In the genomic region with DNA sequence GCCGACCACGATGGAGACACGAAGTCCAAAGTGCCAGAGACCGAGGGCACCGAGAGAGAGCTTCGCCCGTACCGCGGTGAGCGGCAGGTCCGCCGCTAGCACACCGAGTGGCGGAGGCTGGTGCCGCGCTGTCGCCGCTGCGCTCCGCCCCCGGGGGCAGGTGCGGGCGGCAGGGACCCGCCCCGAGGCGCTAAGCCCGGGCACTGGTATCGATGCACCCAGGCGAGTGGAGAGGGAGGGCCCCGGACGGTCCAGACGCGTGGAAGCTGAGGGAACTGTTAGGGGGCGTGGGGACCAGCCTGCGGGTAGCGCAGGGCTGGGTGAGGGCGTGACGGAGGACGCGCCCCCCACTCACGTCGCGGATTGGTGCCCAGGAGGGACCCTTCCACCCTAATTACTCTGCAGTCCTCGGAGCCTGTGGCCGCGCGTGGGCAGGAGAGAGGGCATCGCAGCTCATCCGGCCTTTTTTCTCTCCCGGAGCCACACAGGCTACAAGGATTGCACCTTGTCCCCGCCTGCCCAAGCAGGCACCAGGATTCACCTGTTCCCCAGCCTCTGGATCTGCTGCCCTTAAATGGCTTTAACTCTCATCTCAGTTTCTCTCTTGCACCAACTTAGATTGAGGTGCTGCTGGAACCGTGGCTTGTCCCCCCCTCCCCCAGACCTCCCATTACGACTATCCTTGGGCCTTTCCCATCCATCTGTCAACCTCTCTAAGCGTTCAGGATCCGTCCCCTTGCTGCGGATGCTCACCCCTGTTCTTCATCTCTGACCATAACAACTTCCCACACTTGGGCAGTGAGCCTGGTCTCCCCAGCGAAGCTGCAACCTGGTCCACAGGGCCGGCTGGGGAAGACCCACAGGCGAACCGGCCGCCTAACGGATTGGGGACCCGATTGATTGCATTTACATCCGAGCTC, we compare ENCODE assay signal across 8 mouse cellular contexts. TPM values are rescaled to one million over a fixed set of nuclear protein-coding genes. Genes with fewer than 3 reads are reported as not detected.
A peak's percentile ranks its signal among the peaks of the same experiment; 100 is the strongest.
DNase-seq lines count a peak whose midpoint lies in the region; ATAC-seq and TF ChIP-seq lines count a peak whose summit lies in the region.

No protein-coding gene starts in this region.

- no peaks in the 10 kb centered on the region for H3K79me2 ChIP-seq in heart, adult 2 months (replicated peaks; ENCODE audit: control insufficient read depth, insufficient read depth, low read length)

- peaks cover 19% of the 10 kb centered on the region for H3K27me3 ChIP-seq in heart, adult 2 months (ENCODE audit: control insufficient read depth, insufficient read depth, low read length)
- H3K27me3 ChIP-seq in liver, embryonic 13.5 days, result peaks cover 65% of the 10 kb centered on the region

- H3K27ac ChIP-seq in heart, adult 2 months, result no peak overlapping the region
- no peak overlapping the region for H3K27ac ChIP-seq in embryonic fibroblast, embryonic 13.5 days (ENCODE audit: insufficient read depth, low read length)
- H3K27ac ChIP-seq in liver, embryonic 13.5 days, result no peak overlapping the region

- no peaks in the 10 kb centered on the region for H3K9me3 ChIP-seq in liver, embryonic 13.5 days (replicated peaks)

- no peaks in the 10 kb centered on the region for H3K36me3 ChIP-seq in heart, adult 2 months (ENCODE audit: control insufficient read depth, insufficient read depth, low read length)
- no peaks in the 10 kb centered on the region for H3K36me3 ChIP-seq in liver, embryonic 13.5 days

- no peak; the same call in 1 of the 2 replicates for TF ChIP-seq POLR2A in heart, adult 2 months (IDR thresholded peaks at IDR 0.05; ENCODE audit: insufficient read depth, low read depth, low read length)
- no peak for TF ChIP-seq POLR2A in embryonic fibroblast, embryonic 13.5 days (IDR thresholded peaks at IDR 0.05; ENCODE audit: low read depth, low read length)

- H3K4me2 ChIP-seq in liver, embryonic 13.5 days, result peak overlapping the region; percentile 75

- TF ChIP-seq CTCF in heart, adult 2 months (IDR thresholded peaks at IDR 0.05), result 0 out of 2 replicates have a peak, but pooled peaks have one; percentile 10
- TF ChIP-seq CTCF in embryonic fibroblast, embryonic 13.5 days (IDR thresholded peaks at IDR 0.05; ENCODE audit: borderline replicate concordance, insufficient read depth, low read length), result no peak

- peak overlapping the region; percentile 31 for H3K4me3 ChIP-seq in heart, adult 2 months
- H3K4me3 ChIP-seq in embryonic fibroblast, embryonic 13.5 days (ENCODE audit: insufficient read depth, low read length), result peak overlapping the region; percentile 10; the same call in 1 of the 2 replicates
- H3K4me3 ChIP-seq in liver, embryonic 13.5 days (replicated peaks), result peak overlapping the region; percentile 57

- ATAC-seq in liver, embryonic 13.5 days (ENCODE audit: low read depth), result peak; percentile 68; the same call in 1 of the 2 replicates

- DNase-seq in heart, adult 2 months, result peak; percentile 45 to 56
- DNase-seq in heart, adult 9 months (ENCODE audit: low spot score in 2 of 2), result no peak
- DNase-seq in adrenal gland, postnatal 36 days, result peak; percentile 37 to 40
- DNase-seq in induced T-regulatory cell, adult 2 months (ENCODE audit: low read depth), result peak; percentile 71
- no peak for DNase-seq in liver, embryonic 13.5 days
- DNase-seq in neural tube, embryonic 10.5 days (ENCODE audit: extremely low spot score, low spot score), result peak; percentile 64
- no peak for DNase-seq in gastrocnemius, postnatal 25 days

- intact Hi-C loops in heart, adult 2 months (cut with DNase I), result loop anchor here (5.0 kb wide), 1 partner anchor 176 kb away; no protein-coding TSS in a partner anchor

- WGBS in heart, adult 2 months, result 6% methylated on average over 62 of the region's 64 CpGs
- WGBS in liver, embryonic 13.5 days (ENCODE audit: insufficient replicate concordance), result 4% methylated on average over 64 of the region's 64 CpGs

- peak overlapping the region; percentile 26 for H3K9ac ChIP-seq in heart, adult 2 months (ENCODE audit: low read depth, low read length)
- no peak overlapping the region for H3K9ac ChIP-seq in liver, embryonic 13.5 days

- no peak for TF ChIP-seq EP300 in heart, adult 2 months (IDR thresholded peaks at IDR 0.05; ENCODE audit: insufficient read depth, low read depth, low read length)

- H3K4me1 ChIP-seq in heart, adult 2 months (ENCODE audit: control insufficient read depth, insufficient read depth, low read length), result no peaks in the 10 kb centered on the region
- H3K4me1 ChIP-seq in embryonic fibroblast, embryonic 13.5 days (ENCODE audit: control insufficient read depth, insufficient read depth, low read length), result 0 out of 2 replicates have a peak, but pooled peaks cover 2% of the 10 kb centered on the region
- peaks cover 16% of the 10 kb centered on the region for H3K4me1 ChIP-seq in liver, embryonic 13.5 days (replicated peaks)

RNA-seq across cellular contexts. Expression of gene Tmem163, which starts 1.4 kb away (rescaled TPM):
- total RNA-seq in heart, adult 2 months (2021), result 1 to 10 TPM; 5.2 to 6.5 TPM
- 18.3 and 21.6 TPM in 2 replicates for polyA plus RNA-seq in heart, adult 2 months (2012; rRNA removed)
- under 1 TPM in 1 of 2 experiments, not detected in 1; 0.26 TPM for total RNA-seq in adrenal gland, postnatal 36 days (2021)
- not detected in 2 replicates for polyA plus RNA-seq in embryonic fibroblast, embryonic 13.5 days (2011; ENCODE audit: insufficient read length, low read depth, missing spikeins)
- 0.51 and 0.61 TPM in 2 replicates for polyA plus RNA-seq in liver, embryonic 13.5 days (2015; fragmentation: Nextera tagmentation; extraction: Ambion mirVana)
- total RNA-seq in gastrocnemius, postnatal 25 days (2021), result not detected

RNA-seq across cellular contexts. Expression of gene Acmsd, which starts 51.3 kb away (rescaled TPM):
- total RNA-seq in heart, adult 2 months (2021), result under 1 TPM; 0.10 to 0.43 TPM
- 0.08 TPM in 1 of 2 replicates, not detected in the other for polyA plus RNA-seq in heart, adult 2 months (2012; rRNA removed)
- not detected for total RNA-seq in adrenal gland, postnatal 36 days (2021)
- not detected in 2 replicates for polyA plus RNA-seq in embryonic fibroblast, embryonic 13.5 days (2011; ENCODE audit: insufficient read length, low read depth, missing spikeins)
- 9.2 and 10.9 TPM in 2 replicates for polyA plus RNA-seq in liver, embryonic 13.5 days (2015; fragmentation: Nextera tagmentation; extraction: Ambion mirVana)
- not detected for total RNA-seq in gastrocnemius, postnatal 25 days (2021)

Comparison
In these comparisons a context has a peak if more than half of its experiments do, and no peak if none do; other contexts are left out.
1. DNase-seq: peak in heart, adult 2 months (2 of 2), adrenal gland, postnatal 36 days (2 of 2), induced T-regulatory cell, adult 2 months (single experiment) and neural tube, embryonic 10.5 days (single experiment); none in heart, adult 9 months (0 of 2), liver, embryonic 13.5 days (single experiment) and gastrocnemius, postnatal 25 days (single experiment).
2. RNA of gene Tmem163, which starts 1.4 kb away (total RNA-seq): 5.2 to 6.5 TPM in heart, adult 2 months; 0.26 TPM in adrenal gland, postnatal 36 days and not detected in gastrocnemius, postnatal 25 days; every median in the first group is over 4 times any median in the second.
3. Peak in every context shown above with its lines, with median percentiles within 50 percentile points of each other: H3K4me3 ChIP-seq.